Mouse (Mus musculus): Measurements from ENCODE around the gene Zfp346.
"Not testable (repeated sequence)": the region's sequence is repeated elsewhere in the genome, so short reads cannot be mapped to it uniquely, and the experiment has no call there.

Zfp346 gene

DNA sequence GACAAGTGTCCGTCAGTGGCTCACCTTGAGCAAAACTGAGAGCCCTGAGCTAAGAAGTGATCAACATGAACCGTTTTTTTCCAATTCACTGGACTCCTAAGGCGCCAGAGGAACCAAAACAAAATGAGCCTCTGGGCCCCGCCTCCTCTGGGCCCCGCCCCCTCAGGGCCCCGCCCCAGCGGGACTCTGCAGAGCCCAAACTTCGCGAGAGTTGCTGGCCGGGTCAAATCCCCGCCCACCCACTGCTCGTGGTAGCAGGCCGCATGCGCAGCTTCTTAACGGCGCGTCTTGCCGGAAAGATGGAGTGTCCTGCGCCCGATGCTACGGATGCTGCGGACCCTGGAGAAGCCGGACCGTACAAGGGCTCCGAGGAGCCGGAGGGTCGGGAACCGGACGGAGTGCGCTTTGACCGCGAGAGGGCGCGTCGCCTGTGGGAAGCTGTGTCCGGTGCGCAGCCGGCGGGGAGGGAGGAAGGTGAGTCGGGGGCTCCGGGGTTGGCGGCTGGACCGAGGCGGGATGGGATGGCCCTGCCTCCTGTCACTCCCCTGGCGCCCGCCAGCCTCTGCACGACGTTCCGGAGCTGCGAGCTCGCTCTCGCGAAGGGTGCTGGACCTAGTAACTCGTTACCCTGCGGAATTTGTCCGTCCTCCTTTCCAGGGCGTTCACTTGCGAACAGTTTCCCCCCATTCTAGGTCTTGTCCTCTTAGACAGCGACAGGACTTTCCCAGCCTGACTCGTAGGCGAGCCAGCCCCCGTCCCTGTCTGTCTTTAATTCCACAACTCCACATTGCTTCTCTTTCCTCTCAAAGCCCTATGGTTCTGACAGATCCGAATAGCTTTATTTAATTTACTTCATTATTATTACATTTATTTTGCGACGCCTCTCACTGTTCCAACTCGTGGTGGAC is at the start of gene Zfp346:
Zfp346 (plus strand) TSS at position 267 of the 908 bp plus-strand sequence.
- ATAC-seq (ENCODE audit: insufficient number of reproducible peaks, low FRiP score, low TSS enrichment) = peak; percentile 94

DNA sequence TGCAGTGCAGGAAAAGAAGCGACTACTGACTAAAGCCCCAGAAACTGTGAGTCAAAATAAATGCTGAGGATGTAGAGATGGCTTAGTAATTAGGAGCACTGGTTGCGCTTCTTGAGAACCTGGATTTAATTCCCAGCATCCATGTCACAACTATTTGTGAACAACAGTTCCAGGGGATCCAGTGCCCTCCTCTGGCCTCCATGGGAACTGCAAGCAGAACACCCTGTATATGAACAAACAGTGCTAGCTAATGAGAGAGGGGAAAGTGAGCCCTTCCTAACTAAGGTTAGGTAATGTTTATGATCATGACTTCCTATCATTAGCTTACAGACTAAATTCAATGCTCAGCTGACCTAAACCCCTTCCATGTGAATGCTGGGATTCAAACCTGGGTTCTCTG is 47.1 kb upstream of the Zfp346 start:
- ATAC-seq (ENCODE audit: insufficient number of reproducible peaks, low FRiP score, low TSS enrichment) = no peak

DNA sequence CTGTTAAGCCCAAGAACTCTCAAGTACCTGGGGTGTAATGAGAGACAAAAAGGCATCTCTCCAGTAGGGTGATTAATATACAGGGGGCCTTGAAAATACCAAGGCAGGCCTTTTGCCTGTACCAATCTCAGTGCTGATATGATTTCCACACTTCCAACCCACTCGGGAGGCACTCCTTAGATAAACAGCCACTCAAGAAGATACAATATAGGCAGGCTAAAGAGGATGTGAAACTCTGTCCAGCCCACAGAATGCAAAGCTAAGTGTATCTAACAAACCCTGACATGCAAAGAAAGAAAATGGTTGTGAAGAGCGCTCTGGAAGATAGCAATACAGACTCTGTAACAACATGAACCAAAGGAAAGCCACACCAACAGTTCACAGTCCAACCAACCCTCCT is 41.8 kb upstream of the Zfp346 start:
- ATAC-seq (ENCODE audit: insufficient number of reproducible peaks, low FRiP score, low TSS enrichment) = no peak

DNA sequence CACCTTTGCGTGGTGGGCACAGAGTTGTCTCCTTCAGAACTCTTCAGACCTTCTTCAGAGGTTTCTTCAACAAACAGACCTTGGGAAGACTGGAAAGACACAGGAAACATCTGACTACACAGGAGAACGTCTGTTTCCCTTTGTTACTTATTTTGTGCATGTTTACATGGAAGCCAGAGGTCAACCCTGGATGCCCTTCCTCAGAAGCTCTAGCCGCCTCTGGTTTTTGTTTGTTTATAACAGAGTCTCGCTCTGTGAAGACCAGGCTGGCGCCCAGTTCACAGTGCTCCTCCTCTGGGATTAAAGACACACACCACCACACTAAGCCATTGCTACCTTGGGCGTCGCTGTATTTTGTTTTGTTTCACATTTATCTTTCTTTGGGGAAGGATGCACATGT is 35.4 kb upstream of the Zfp346 start:
- ATAC-seq (ENCODE audit: insufficient number of reproducible peaks, low FRiP score, low TSS enrichment) = no peak

DNA sequence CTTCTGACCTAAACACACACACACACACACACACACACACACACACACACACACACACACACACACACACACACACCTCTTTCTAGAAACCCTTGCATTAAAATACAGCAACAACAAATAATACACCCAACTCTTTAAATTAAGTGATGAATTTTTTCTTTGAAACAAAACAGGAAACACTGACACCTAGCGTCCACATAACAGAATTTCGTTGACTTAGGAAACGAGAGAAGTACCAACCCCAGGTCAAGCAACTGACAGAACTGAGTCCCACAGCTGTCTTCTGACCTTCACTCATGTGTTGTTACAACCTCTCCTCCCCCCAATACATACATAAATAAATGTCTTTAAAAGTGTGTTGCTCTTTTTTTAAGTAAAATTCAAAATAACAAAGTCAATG is 33.8 kb upstream of the Zfp346 start:
- ATAC-seq (ENCODE audit: insufficient number of reproducible peaks, low FRiP score, low TSS enrichment) = no peak

DNA sequence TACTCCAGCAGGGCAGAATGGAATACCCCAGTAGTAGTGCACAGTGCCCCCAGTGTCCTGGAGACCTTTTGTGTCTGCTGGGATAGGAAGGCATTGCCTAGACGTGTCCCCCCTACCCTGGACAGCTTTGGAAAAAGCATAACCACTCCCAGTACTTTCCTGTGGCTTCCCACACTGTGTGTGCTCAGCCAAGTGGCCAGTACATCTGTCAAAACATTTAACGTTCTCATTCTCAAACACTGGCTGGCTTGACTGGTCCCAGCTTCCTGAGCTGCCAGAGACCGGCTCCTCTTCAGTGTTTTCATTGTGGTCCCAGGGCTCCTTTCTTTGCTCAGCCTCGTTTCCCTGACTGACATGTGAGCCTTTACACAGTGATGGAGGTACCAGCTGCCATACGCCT is 29.5 kb upstream of the Zfp346 start:
- ATAC-seq (ENCODE audit: insufficient number of reproducible peaks, low FRiP score, low TSS enrichment) = no peak

DNA sequence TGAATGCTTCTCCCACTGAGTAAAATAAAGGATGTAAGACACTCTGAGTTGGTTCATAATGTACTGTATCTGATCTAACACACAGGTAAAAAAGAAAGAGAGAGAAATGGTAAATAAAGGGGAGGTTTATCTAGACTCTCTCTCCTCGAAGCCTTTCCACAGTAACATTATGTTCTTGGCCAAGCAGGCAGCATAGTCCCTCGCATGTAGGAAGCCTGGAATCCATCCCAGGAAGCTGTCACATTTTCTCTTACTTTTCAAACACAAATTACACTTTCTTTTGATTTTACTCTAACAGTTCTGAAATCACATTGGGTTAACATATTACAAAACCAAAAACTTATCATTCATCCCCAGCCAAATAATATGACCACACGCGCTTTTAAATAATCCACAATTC is 12.5 kb upstream of the Zfp346 start:
- no peak for ATAC-seq (ENCODE audit: insufficient number of reproducible peaks, low FRiP score, low TSS enrichment)

DNA sequence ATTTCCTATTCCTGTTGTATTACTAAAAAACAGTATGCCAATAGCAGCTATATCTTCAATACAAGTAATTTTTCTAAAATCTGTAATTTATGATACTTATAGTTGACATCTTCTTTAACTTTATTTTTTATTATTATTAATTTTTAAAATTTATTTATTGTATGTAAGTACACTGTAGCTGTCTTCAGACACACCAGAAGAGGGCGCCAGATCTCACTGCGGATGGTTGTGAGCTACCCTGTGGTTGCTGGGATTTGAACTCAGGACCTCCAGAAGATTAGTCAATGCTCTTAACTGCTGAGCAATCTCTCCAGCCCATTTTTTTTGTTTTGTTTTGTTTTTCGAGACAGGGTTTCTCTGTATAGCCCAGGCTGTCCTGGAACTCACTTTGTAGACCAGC is 7.3 kb upstream of the Zfp346 start:
- ATAC-seq (ENCODE audit: insufficient number of reproducible peaks, low FRiP score, low TSS enrichment) = not testable (repeated sequence)

DNA sequence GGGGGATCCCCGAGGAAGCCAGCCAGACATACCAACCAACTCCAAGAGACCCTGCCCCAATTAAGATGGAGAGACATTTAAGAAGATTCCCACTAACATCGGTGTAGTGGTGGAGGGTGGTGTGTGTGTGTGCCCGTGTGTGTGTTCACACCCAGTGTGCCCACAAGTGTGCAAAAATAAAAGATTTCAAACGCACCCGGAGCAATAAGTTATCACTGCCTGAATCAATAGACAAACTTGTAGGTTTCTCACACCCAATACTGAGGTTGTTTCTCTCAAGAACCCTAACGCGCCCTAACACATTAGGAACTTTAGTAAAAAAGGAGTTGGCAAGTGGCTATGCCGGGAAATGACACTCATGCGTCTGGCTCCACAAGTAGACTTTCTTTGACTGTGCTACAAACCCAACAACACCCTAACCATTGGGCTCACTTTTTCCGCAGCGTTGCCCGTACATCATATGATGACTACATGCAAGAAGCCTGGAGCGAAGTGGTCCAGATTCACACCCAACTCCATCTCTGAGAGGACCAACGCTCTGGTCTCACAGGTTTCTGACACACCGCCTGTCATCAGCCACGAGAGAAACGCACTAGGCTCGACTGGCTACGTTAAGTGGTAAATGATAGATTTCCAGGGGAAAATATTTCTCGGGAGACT is 5.9 kb upstream of the Zfp346 start:
- ATAC-seq (ENCODE audit: insufficient number of reproducible peaks, low FRiP score, low TSS enrichment) = no peak

DNA sequence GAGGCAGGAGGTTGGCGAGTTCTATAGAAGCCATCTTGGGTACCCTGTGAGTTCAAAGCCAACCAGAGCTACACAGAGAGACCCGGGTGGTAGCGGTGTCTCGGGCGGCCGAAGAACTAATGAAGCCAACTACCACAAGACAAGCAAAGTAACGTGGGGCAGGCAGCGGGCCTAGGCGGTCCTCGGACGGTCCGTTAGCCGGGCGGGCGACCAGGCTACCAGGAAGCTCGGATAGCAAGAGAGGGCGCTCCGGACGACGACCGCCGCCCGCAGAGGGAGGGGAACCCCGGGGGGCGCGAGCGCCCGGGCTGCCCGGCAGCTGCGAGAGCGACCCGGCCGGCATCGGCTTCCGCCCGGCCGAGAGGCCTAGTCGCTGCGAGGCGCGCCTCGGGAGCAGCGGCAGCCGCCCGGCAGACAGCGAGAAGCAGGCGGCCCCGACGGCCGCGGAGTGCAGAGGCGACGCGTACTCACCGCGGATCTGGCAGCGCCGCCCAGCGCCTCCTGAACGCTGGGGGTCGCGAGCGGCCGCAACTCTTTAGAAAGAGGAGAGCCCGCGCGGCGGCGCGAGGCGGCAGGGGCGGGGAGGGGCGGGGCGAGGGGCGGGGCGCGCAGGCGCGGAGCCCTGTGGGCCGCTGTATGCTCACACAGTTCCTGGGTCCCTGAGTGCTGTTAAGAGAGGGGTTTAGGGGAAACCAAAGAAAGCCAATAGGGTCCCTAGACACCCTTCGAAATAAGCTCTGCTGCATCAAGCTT is 5.2 kb upstream of the Zfp346 start, which contains the start of gene Uimc1:
Uimc1 (minus strand) TSS at position 575 of the 753 bp plus-strand sequence.
- ATAC-seq (ENCODE audit: insufficient number of reproducible peaks, low FRiP score, low TSS enrichment) = peak; percentile 81; the same call in 1 of the 2 replicates

DNA sequence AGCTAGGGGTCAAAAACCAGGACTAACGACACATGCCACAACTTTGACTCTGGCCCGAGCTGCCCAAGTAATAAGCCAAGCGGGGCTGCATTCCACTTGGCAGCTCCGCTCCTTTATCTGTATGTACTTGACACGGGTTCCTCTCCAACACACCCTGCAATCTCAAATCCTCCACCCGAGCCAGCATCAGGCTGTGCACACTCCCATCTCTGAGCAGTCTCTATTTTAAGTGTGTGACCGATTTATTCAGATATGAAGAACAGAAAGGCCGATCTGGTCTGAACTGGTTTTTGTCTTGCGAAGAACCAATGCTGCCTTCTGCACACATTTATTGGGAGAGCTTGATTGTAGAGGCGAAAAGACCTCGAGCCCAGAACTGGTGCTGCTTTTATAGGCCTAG is 3.5 kb upstream of the Zfp346 start:
- ATAC-seq (ENCODE audit: insufficient number of reproducible peaks, low FRiP score, low TSS enrichment) = no peak

DNA sequence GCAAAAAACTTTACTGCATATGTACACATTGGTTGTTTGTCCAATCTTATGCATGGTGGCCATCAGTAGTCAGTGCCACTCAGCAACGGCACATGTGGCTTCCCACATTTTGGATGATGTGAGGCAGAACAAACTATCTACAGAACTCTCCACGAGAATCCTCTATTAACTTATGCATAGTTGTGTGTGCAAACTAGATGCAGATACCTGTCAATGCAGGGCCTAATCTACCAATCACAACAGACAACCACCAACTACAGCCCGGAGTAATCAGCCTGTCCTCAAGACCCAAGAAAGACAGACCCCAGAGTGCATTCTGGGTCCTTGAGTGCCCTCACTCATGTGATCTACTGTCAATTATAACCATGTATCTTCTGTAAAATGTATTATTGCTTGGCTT is 2.7 kb upstream of the Zfp346 start:
- no peak for ATAC-seq (ENCODE audit: insufficient number of reproducible peaks, low FRiP score, low TSS enrichment)

DNA sequence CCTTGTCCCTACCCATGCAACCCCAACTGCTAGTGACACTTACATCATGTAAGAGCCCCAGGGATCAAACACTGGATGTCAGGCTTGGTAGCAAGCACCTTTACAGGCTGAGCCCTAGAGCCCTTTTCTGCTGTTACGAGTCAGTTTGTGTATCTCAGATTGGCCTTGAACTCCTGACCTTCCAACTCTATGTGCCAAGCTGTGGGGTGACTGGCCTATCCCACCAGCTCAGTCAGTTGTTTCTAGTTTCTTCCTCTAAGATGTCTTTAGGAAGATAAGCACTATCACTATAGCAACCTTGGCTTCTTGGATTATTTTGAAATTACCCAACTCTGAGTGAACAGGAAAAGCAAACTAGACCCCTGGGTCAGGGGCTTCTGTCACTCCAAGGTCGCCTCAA is 1.8 kb upstream of the Zfp346 start:
- no peak for ATAC-seq (ENCODE audit: insufficient number of reproducible peaks, low FRiP score, low TSS enrichment)

DNA sequence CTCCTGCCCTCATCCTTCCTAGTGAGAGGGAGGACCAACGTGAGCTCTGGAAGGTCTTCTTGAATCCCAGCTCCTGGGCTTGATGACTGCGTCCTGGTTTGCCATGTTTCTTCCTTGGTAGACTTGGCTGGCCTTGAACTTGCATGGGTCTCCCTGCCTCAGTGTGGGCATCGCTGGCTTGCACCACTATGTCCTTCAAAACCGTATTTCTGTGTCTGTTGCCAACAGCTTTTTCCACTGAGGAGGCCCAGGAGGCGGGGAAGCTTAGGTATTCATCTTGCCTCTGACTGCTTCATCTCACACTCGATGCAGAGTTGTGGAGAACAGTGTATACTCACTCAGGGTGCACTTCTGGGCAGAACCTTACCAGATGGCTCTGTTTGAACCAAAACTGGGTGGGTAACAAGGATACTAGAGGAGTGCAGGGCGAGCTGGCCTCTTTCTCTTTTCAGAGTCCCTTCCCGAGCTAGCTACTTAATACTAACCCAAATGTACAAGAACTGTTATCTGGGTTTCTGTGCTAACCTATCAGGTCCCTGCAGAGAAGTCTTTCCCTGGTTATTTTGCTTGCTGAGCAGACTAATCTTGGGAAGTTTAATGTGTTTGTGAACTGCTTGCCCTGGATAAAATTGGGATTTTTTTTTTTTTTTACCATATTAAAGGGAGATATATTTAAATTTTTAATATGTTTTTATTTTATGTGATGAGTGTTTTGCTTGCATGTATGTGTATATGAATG is 1.0 kb downstream of the Zfp346 start:
- no peak for ATAC-seq (ENCODE audit: insufficient number of reproducible peaks, low FRiP score, low TSS enrichment)

DNA sequence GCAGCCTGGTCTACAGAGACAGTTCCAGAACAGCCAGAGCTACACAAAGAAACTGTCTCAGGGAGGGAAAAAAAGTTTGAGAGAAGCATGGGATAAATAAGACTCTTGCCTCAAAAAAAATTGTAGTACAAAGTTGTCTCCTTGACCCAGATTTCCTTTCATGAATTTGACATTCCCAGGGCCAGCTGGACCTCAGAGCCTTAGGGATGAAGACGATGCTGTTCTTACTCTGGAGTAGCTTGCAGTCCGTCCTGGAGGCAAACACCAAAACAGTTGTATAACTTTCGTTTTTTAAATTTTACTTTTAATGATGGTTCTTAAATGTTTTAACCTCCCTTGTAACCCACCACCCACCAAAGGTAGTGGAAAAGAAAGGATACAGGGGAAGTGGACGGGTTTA is 2.0 kb downstream of the Zfp346 start:
- no peak for ATAC-seq (ENCODE audit: insufficient number of reproducible peaks, low FRiP score, low TSS enrichment)

DNA sequence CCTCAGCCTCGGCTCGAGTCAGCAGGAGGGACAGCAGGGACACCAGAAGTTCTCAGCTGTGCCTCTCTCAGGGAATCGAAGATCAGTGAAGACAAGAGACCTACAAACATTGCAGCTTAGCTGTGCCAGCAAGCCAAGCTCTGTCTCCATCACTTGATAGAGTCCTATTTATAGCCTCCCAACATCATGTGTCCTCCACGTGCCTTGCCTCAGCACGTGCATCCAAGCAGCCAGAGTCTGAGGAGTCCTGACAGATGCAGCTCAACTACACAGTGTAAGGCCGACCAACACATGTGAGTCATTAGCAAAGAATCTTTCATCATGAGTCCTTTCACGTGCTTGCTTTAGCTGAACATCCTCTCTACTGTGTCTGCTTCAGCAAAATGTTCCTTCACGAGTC is 2.6 kb downstream of the Zfp346 start:
- ATAC-seq (ENCODE audit: insufficient number of reproducible peaks, low FRiP score, low TSS enrichment) = no peak

DNA sequence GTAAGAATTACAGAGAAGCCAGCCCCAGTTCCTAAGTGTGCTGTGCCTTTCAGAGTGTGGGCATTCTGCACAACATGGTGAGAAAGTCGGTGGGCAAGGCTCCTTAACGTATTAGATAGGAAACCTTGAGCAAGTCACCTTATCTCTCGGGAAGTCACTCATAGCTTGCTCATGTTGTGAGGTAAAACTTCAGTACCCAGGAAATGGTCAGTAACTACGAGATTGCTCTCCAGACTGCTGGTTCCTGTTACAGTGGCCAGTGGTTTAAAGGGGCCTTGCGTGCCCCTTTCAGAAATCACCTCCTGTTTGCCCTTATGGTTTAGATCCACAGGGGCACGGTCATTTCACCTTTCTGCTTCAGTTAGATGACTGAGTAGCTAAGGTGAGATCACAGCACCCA is 9.3 kb downstream of the Zfp346 start:
- no peak for ATAC-seq (ENCODE audit: insufficient number of reproducible peaks, low FRiP score, low TSS enrichment)

DNA sequence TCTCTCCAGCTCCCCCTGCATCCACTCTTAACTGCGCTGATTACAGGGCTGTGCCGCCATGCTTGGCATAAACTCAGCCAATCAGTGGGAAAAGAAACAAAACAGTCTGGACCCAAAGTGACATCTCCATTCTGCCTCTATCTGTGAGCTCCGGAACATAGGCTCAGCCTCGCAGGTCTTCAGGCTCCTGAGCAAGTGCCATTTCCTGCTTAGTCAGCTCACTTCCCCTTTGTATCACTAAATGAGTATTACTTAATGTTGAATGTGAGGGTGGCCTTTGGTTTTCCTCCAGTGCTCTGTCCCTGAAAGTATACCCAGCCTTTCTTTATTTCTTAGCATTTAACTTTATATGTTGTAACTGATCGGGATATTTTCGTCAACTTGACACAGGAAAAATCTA is 19.8 kb downstream of the Zfp346 start:
- no peak for ATAC-seq (ENCODE audit: insufficient number of reproducible peaks, low FRiP score, low TSS enrichment)

DNA sequence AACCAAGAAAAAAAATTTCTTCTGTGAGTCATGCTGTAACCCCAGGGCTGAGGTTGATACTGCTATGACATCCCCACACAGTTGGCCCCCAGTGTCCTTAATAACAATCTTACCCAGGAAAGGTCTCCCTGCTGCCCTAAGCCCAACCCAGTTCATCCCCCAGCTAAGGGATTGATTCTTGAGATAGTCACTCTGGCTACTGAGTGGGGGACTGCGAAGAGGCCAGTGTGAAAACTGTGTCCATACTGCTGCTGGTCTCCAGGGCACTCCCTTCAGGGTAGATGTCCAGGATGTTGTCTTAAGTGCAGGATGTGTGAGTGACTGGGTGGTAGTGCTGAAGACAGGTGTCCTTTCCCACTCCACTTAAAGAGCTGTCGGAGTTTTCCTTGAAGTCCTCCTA is 28.3 kb downstream of the Zfp346 start, which contains the start of gene Gm17617:
Gm17617 (minus strand) TSS at position 101 of the 400 bp plus-strand sequence.
- ATAC-seq (ENCODE audit: insufficient number of reproducible peaks, low FRiP score, low TSS enrichment) = no peak

DNA sequence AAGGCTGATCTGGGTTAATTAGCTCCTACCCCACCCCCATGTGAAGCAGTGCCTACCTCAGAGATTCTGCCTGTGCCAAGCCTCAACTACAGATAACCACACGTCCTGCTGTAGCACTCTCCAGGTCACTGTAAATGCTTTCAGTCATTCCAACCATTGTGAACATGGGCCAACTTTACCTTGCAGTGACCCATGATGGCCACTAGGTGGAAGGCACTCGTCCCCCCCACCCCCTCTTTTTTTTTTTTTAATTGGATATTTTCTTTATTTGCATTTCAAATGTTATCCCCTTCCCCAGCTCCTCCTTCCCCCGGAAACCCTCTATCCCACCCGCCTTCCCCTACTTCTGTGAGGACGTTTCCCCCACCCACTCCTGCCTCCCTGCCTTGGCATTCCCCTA is 30.3 kb downstream of the Zfp346 start:
- ATAC-seq (ENCODE audit: insufficient number of reproducible peaks, low FRiP score, low TSS enrichment) = no peak

All from cerebellum, adult (tissue).